Mouse (Mus musculus): Measurements from ENCODE around the gene Robo3.

- no peak for TF ChIP-seq CTCF (IDR thresholded peaks at IDR 0.05; ENCODE audit: low read depth)
- no peak for TF ChIP-seq EP300 (IDR thresholded peaks at IDR 0.05; ENCODE audit: low read depth)
These were observed 3.7 kb downstream of the Robo3 start for GRCm38 (mm10) chr9:37429326-37429725.
